Mouse (Mus musculus): ENCODE results near the gene Adgrg5. TPM values are rescaled to one million over a fixed set of nuclear protein-coding genes. Genes with fewer than 3 reads are reported as not detected.

The Adgrg5 gene
- polyA plus RNA-seq, 1 experiment from 2014 or later, result 0.11 TPM

DNA sequence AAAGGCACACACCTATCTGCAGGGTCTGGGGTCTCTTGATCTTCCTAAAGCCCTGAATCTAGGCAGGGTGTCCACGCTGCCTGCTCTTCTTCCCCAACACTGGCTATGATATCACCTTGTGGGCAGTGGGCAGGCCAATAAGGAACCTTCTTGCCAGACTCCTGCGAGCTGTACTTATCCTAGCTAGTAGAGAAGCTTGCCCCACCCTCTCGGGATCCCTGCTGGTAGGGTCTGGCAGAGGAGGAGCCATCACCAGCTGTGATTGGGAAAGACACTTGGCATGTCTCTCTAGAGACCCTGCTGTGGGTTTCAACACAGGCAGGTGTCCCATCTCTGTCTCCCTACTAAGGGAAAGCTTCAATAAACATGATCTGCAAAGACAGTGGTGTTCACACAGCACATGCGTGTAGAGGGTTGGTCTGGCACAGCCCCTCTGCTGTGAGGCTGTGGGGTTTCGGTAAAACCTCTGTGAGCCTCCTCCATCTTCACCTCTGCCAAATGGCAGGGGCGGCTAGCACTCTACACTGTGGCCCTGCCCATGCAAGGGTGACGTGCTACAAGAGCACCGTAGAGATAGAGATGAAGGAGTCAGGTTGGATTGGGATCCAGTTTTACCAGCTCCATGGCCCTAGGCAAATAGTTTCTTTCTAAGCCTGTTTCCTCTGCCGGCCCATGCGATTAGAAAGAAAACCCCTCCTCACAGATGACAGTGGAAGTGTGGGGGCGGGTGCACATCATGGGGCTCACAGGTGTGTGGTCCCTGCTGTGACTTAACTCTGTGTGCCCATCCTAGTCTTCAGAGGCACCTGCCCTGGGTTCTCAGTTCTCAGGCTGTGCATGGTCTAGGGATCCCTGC, 67.3 kb downstream of the Adgrg5 start:
- no peak overlapping the region for H3K4me2 ChIP-seq (ENCODE audit: low read depth, low read length)
- H3K27me3 ChIP-seq (ENCODE audit: control insufficient read depth, insufficient read depth, low read length), result no peaks in the 10 kb centered on the region
- peaks cover 42% of the 10 kb centered on the region for H3K4me1 ChIP-seq (ENCODE audit: control insufficient read depth, insufficient read depth, low read length)
- no peak overlapping the region for H3K27ac ChIP-seq (ENCODE audit: low read depth, low read length)
- no peak overlapping the region for H3K4me3 ChIP-seq (ENCODE audit: low read depth, low read length)
- no peak overlapping the region for H3K9ac ChIP-seq (replicated peaks; ENCODE audit: low read depth, low read length)
- ATAC-seq (ENCODE audit: low read depth), result no peak
- H3K36me3 ChIP-seq (ENCODE audit: control insufficient read depth, insufficient read depth, low read length), result no peaks in the 10 kb centered on the region
- H3K9me3 ChIP-seq (ENCODE audit: control insufficient read depth, low read length), result no peaks in the 10 kb centered on the region
- WGBS, result 67% methylated on average over 11 of the region's 11 CpGs

DNA sequence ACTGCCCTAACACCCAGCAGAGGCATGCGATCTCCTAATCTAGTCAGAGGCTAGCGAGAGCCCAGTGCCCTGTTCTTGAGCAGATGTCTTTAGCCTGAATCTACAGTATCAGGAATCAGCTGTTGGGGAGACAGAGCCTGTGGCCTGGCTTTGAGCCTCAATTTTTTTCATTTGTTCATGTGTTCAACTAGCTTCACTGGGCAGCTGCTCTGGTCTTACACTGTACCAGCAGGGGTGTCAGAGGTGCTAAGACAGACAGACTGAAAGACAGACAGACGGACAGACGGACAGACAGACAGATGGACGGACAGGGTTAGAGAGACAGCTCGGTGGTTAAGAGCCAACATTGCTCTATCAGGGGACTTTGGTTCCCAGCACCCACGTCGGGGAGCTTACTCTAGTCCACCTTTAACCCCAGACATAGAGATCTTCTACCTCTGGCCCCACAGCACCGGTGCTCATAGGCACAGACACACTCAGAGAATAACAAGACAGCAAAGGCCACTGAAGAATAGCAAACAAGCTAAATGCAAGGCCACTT, 68.0 kb downstream of the Adgrg5 start:
- no peak for ATAC-seq (ENCODE audit: low read depth)
- H3K27ac ChIP-seq (ENCODE audit: low read depth, low read length), result peak overlapping the region; percentile 92; the same call in 1 of the 2 replicates
- H3K9ac ChIP-seq (replicated peaks; ENCODE audit: low read depth, low read length), result no peak overlapping the region
- H3K27me3 ChIP-seq (ENCODE audit: control insufficient read depth, insufficient read depth, low read length), result no peaks in the 10 kb centered on the region
- H3K4me2 ChIP-seq (ENCODE audit: low read depth, low read length), result no peak overlapping the region
- no peaks in the 10 kb centered on the region for H3K9me3 ChIP-seq (ENCODE audit: control insufficient read depth, low read length)
- 85% methylated on average over 9 of the region's 9 CpGs for WGBS
- no peak overlapping the region for H3K4me3 ChIP-seq (ENCODE audit: low read depth, low read length)
- H3K4me1 ChIP-seq (ENCODE audit: control insufficient read depth, insufficient read depth, low read length), result peaks cover 41% of the 10 kb centered on the region
- no peaks in the 10 kb centered on the region for H3K36me3 ChIP-seq (ENCODE audit: control insufficient read depth, insufficient read depth, low read length)

DNA sequence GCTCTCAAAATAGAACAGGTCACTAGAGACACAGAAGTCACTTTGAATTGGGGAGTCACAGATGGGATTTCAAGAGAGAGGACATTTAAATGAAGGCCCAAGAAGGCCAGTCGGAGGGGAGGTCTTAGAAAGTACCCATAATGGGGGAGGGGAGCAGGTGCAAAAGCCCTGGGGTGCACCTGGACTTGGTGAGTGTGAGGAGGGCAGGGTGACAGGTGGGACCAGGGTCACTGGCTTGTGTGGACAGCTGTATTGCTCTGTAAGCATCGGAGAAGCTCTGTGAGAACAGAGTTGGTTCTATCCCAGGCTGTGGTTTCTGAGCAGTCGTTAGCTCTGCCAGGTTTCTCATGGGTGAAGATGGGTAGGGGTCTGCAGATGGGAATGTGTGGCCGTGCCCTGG, 68.5 kb downstream of the Adgrg5 start:
- no peak for ATAC-seq (ENCODE audit: low read depth)
- Histone ChIP-seq H3K9me3 (ENCODE audit: control insufficient read depth, low read length) (no peaks in the 10 kb centered on the region), H3K9ac (replicated peaks; ENCODE audit: low read depth, low read length) (no peak overlapping the region), H3K36me3 (ENCODE audit: control insufficient read depth, insufficient read depth, low read length) (no peaks in the 10 kb centered on the region), H3K4me2 (ENCODE audit: low read depth, low read length) (peak overlapping the region; percentile 18; the same call in 1 of the 2 replicates), H3K27ac (ENCODE audit: low read depth, low read length) (peak overlapping the region; percentile 92), H3K4me3 (ENCODE audit: low read depth, low read length) (no peak overlapping the region), H3K4me1 (ENCODE audit: control insufficient read depth, insufficient read depth, low read length) (peaks cover 43% of the 10 kb centered on the region), H3K27me3 (ENCODE audit: control insufficient read depth, insufficient read depth, low read length) (no peaks in the 10 kb centered on the region)
- 67% methylated on average over 4 of the region's 4 CpGs for WGBS

GRCm38 (mm10) chr8:94992534-94992933, 69.0 kb downstream of the Adgrg5 start:
- no peaks in the 10 kb centered on the region for H3K36me3 ChIP-seq (ENCODE audit: control insufficient read depth, insufficient read depth, low read length)
- H3K9ac ChIP-seq (replicated peaks; ENCODE audit: low read depth, low read length), result no peak overlapping the region
- H3K27me3 ChIP-seq (ENCODE audit: control insufficient read depth, insufficient read depth, low read length), result no peaks in the 10 kb centered on the region
- peaks cover 47% of the 10 kb centered on the region for H3K4me1 ChIP-seq (ENCODE audit: control insufficient read depth, insufficient read depth, low read length)
- H3K4me2 ChIP-seq (ENCODE audit: low read depth, low read length), result peak overlapping the region; percentile 18
- 21% methylated on average over 5 of the region's 5 CpGs for WGBS
- H3K27ac ChIP-seq (ENCODE audit: low read depth, low read length), result peak overlapping the region; percentile 92
- no peak overlapping the region for H3K4me3 ChIP-seq (ENCODE audit: low read depth, low read length)
- ATAC-seq (ENCODE audit: low read depth), result peak; percentile 3; the same call in 1 of the 2 replicates
- H3K9me3 ChIP-seq (ENCODE audit: control insufficient read depth, low read length), result no peaks in the 10 kb centered on the region

Other genes with a start within 250 kb of the Adgrg5 start
- 2.2 and 2.9 TPM in 2 replicates for gene Pllp, start 227.4 kb upstream of the Adgrg5 start, polyA plus RNA-seq (2014; fragmentation: Nextera tagmentation; extraction: Ambion mirVana)
- not detected in 2 replicates for gene Ccl22, start 178.1 kb upstream of the Adgrg5 start, polyA plus RNA-seq (2014; fragmentation: Nextera tagmentation; extraction: Ambion mirVana)
- 25.8 and 41.6 TPM in 2 replicates for gene Cx3cl1, start 151.7 kb upstream of the Adgrg5 start, polyA plus RNA-seq (2014; fragmentation: Nextera tagmentation; extraction: Ambion mirVana)
- 0.79 and 1.4 TPM in 2 replicates for gene Ccl17, start 113.2 kb upstream of the Adgrg5 start, polyA plus RNA-seq (2014; fragmentation: Nextera tagmentation; extraction: Ambion mirVana)
- gene Coq9, start 85.4 kb upstream of the Adgrg5 start, polyA plus RNA-seq (2014; fragmentation: Nextera tagmentation; extraction: Ambion mirVana), result 62.3 and 67.1 TPM in 2 replicates
- gene Ciapin1, start 85.3 kb upstream of the Adgrg5 start, polyA plus RNA-seq (2014; fragmentation: Nextera tagmentation; extraction: Ambion mirVana), result 149 and 174 TPM in 2 replicates
- 118 TPM in 2 replicates for gene Polr2c, start 66.2 kb upstream of the Adgrg5 start, polyA plus RNA-seq (2014; fragmentation: Nextera tagmentation; extraction: Ambion mirVana)
- 66.6 and 103 TPM in 2 replicates for gene Dok4, start 47.4 kb upstream of the Adgrg5 start, polyA plus RNA-seq (2014; fragmentation: Nextera tagmentation; extraction: Ambion mirVana)
- 2.9 and 7.9 TPM in 2 replicates for gene Ccdc102a, start 5.6 kb upstream of the Adgrg5 start, polyA plus RNA-seq (2014; fragmentation: Nextera tagmentation; extraction: Ambion mirVana)
- 93.5 and 116 TPM in 2 replicates for gene Adgrg1, start 51.1 kb downstream of the Adgrg5 start, polyA plus RNA-seq (2014; fragmentation: Nextera tagmentation; extraction: Ambion mirVana)
- gene Adgrg3, start 94.0 kb downstream of the Adgrg5 start, polyA plus RNA-seq (2014; fragmentation: Nextera tagmentation; extraction: Ambion mirVana), result 1.1 and 2.0 TPM in 2 replicates
- 0.61 and 0.88 TPM in 2 replicates for gene Drc7, start 131.4 kb downstream of the Adgrg5 start, polyA plus RNA-seq (2014; fragmentation: Nextera tagmentation; extraction: Ambion mirVana)
- 39.4 and 44.3 TPM in 2 replicates for gene Katnb1, start 157.5 kb downstream of the Adgrg5 start, polyA plus RNA-seq (2014; fragmentation: Nextera tagmentation; extraction: Ambion mirVana)

Data from neural tube, embryonic 14.5 days (tissue).